Mouse (Mus musculus): ENCODE results near the gene Olfr312. TPM values are rescaled to one million over a fixed set of nuclear protein-coding genes. Genes with fewer than 3 reads are reported as not detected.
"Not testable (repeated sequence)": the region's sequence is repeated elsewhere in the genome, so short reads cannot be mapped to it uniquely, and the experiment has no call there.

The Olfr312 gene
- polyA plus RNA-seq, 1 experiment from 2014 or later: not detected

- H3K4me3 ChIP-seq (replicated peaks; ENCODE audit: low read depth, low read length); DNase-seq; H3K4me1 ChIP-seq (ENCODE audit: control insufficient read depth, insufficient read depth, low read length); H3K36me3 ChIP-seq (ENCODE audit: control insufficient read depth, insufficient read depth, low read length); H3K9me3 ChIP-seq (ENCODE audit: control insufficient read depth, low read length); H3K9ac ChIP-seq (replicated peaks; ENCODE audit: low read length); H3K27ac ChIP-seq (replicated peaks; ENCODE audit: low read depth, low read length); H3K27me3 ChIP-seq (ENCODE audit: control insufficient read depth, insufficient read depth, low read length); H3K4me2 ChIP-seq (ENCODE audit: low read length); ATAC-seq (ENCODE audit: low FRiP score, low TSS enrichment): not testable (repeated sequence)
- WGBS: 72% methylated on average over 3 of the region's 3 CpGs
Observed at GRCm38 (mm10) chr11:58832541-58832940, 3.5 kb downstream of the Olfr312 start.

GRCm38 (mm10) chr11:58838951-58839350 is 9.9 kb downstream of the Olfr312 start, which contains the start of gene Olfr311:
Gene Olfr311, plus strand, starts transcription at chr11:58839251.
- DNase-seq; H3K9ac ChIP-seq (replicated peaks; ENCODE audit: low read length); H3K4me3 ChIP-seq (replicated peaks; ENCODE audit: low read depth, low read length); H3K4me1 ChIP-seq (ENCODE audit: control insufficient read depth, insufficient read depth, low read length); H3K9me3 ChIP-seq (ENCODE audit: control insufficient read depth, low read length); H3K36me3 ChIP-seq (ENCODE audit: control insufficient read depth, insufficient read depth, low read length); ATAC-seq (ENCODE audit: low FRiP score, low TSS enrichment); H3K4me2 ChIP-seq (ENCODE audit: low read length); H3K27ac ChIP-seq (replicated peaks; ENCODE audit: low read depth, low read length); H3K27me3 ChIP-seq (ENCODE audit: control insufficient read depth, insufficient read depth, low read length): not testable (repeated sequence)

- H3K4me2 ChIP-seq (ENCODE audit: low read length): peak within 1 kb of the TSS; percentile 74
- H3K4me1 ChIP-seq (ENCODE audit: control insufficient read depth, insufficient read depth, low read length): peaks cover 6% of the 10 kb centered on the region; the same call in 1 of the 2 replicates
- no peaks in the 10 kb centered on the region for H3K27me3 ChIP-seq (ENCODE audit: control insufficient read depth, insufficient read depth, low read length)
- H3K4me3 ChIP-seq (replicated peaks; ENCODE audit: low read depth, low read length): peak within 1 kb of the TSS; percentile 66
- DNase-seq: peak; percentile 97
- under 1% methylated on average over 24 of the region's 24 CpGs for WGBS
- H3K27ac ChIP-seq (replicated peaks; ENCODE audit: low read depth, low read length): peak within 1 kb of the TSS; percentile 80
- ATAC-seq (ENCODE audit: low FRiP score, low TSS enrichment): peak; percentile 100
- H3K9ac ChIP-seq (replicated peaks; ENCODE audit: low read length): peak within 1 kb of the TSS; percentile 72
- H3K9me3 ChIP-seq (ENCODE audit: control insufficient read depth, low read length): no peaks in the 10 kb centered on the region
- H3K36me3 ChIP-seq (ENCODE audit: control insufficient read depth, insufficient read depth, low read length): peaks cover 22% of the 10 kb centered on the region
Observed at GRCm38 (mm10) chr11:58846919-58847461, 18.0 kb downstream of the Olfr312 start, which contains the start of gene Gm12258. Gene Gm12258, plus strand, starts transcription at chr11:58847158.

- WGBS: 49% methylated on average over 9 of the region's 9 CpGs
- Histone ChIP-seq H3K4me3 (replicated peaks; ENCODE audit: low read depth, low read length) (peak overlapping the region; percentile 66), H3K9ac (replicated peaks; ENCODE audit: low read length) (peak overlapping the region; percentile 72), H3K4me1 (ENCODE audit: control insufficient read depth, insufficient read depth, low read length) (peaks cover 6% of the 10 kb centered on the region; the same call in 1 of the 2 replicates), H3K27me3 (ENCODE audit: control insufficient read depth, insufficient read depth, low read length) (no peaks in the 10 kb centered on the region), H3K4me2 (ENCODE audit: low read length) (peak overlapping the region; percentile 74), H3K27ac (replicated peaks; ENCODE audit: low read depth, low read length) (no peak overlapping the region; the same call in 1 of the 2 replicates), H3K36me3 (ENCODE audit: control insufficient read depth, insufficient read depth, low read length) (peaks cover 28% of the 10 kb centered on the region), H3K9me3 (ENCODE audit: control insufficient read depth, low read length) (no peaks in the 10 kb centered on the region)
- ATAC-seq (ENCODE audit: low FRiP score, low TSS enrichment) (0 out of 2 replicates have a peak, but pooled peaks have one; percentile 24), DNase-seq (no peak)
Observed at GRCm38 (mm10) chr11:58847636-58848035, 18.6 kb downstream of the Olfr312 start.

- Histone ChIP-seq H3K27me3 (ENCODE audit: control insufficient read depth, insufficient read depth, low read length) (no peaks in the 10 kb centered on the region), H3K4me3 (replicated peaks; ENCODE audit: low read depth, low read length) (no peak overlapping the region), H3K9ac (replicated peaks; ENCODE audit: low read length) (no peak overlapping the region), H3K27ac (replicated peaks; ENCODE audit: low read depth, low read length) (no peak overlapping the region), H3K4me2 (ENCODE audit: low read length) (no peak overlapping the region), H3K9me3 (ENCODE audit: control insufficient read depth, low read length) (no peaks in the 10 kb centered on the region), H3K36me3 (ENCODE audit: control insufficient read depth, insufficient read depth, low read length) (peaks cover 41% of the 10 kb centered on the region), H3K4me1 (ENCODE audit: control insufficient read depth, insufficient read depth, low read length) (peaks cover 6% of the 10 kb centered on the region; the same call in 1 of the 2 replicates)
- 77% methylated on average over 2 of the region's 2 CpGs for WGBS
- DNase-seq (no peak), ATAC-seq (ENCODE audit: low FRiP score, low TSS enrichment) (no peak)
Observed at GRCm38 (mm10) chr11:58849731-58850130, 20.7 kb downstream of the Olfr312 start.

GRCm38 (mm10) chr11:58860744-58861143 is 31.7 kb downstream of the Olfr312 start:
- Histone ChIP-seq H3K9ac (replicated peaks; ENCODE audit: low read length) (no peak overlapping the region), H3K9me3 (ENCODE audit: control insufficient read depth, low read length) (peaks cover 14% of the 10 kb centered on the region), H3K4me3 (replicated peaks; ENCODE audit: low read depth, low read length) (no peak overlapping the region), H3K4me2 (ENCODE audit: low read length) (no peak overlapping the region), H3K27ac (replicated peaks; ENCODE audit: low read depth, low read length) (no peak overlapping the region), H3K27me3 (ENCODE audit: control insufficient read depth, insufficient read depth, low read length) (no peaks in the 10 kb centered on the region), H3K36me3 (ENCODE audit: control insufficient read depth, insufficient read depth, low read length) (peaks cover 52% of the 10 kb centered on the region), H3K4me1 (ENCODE audit: control insufficient read depth, insufficient read depth, low read length) (no peaks in the 10 kb centered on the region)
- 97% methylated on average over 8 of the region's 8 CpGs for WGBS
- ATAC-seq (ENCODE audit: low FRiP score, low TSS enrichment) (no peak), DNase-seq (no peak)

- Histone ChIP-seq H3K27ac (replicated peaks; ENCODE audit: low read depth, low read length) (peak within 1 kb of the TSS; percentile 89), H3K4me2 (ENCODE audit: low read length) (peak within 1 kb of the TSS; percentile 84), H3K4me1 (ENCODE audit: control insufficient read depth, insufficient read depth, low read length) (0 out of 2 replicates have a peak, but pooled peaks cover 8% of the 10 kb centered on the region), H3K9me3 (ENCODE audit: control insufficient read depth, low read length) (no peaks in the 10 kb centered on the region), H3K4me3 (replicated peaks; ENCODE audit: low read depth, low read length) (peak within 1 kb of the TSS; percentile 70), H3K36me3 (ENCODE audit: control insufficient read depth, insufficient read depth, low read length) (peaks cover 33% of the 10 kb centered on the region), H3K9ac (replicated peaks; ENCODE audit: low read length) (peak within 1 kb of the TSS; percentile 84), H3K27me3 (ENCODE audit: control insufficient read depth, insufficient read depth, low read length) (no peaks in the 10 kb centered on the region)
- WGBS: 7% methylated on average over 37 of the region's 37 CpGs
- ATAC-seq (ENCODE audit: low FRiP score, low TSS enrichment) (peak; percentile 84), DNase-seq (peak; percentile 91)
Observed at GRCm38 (mm10) chr11:58867039-58867953, 38.3 kb downstream of the Olfr312 start, which contains the start of gene 2810021J22Rik. Gene 2810021J22Rik, plus strand, starts transcription at chr11:58867216.

- WGBS: 87% methylated on average over 6 of the region's 6 CpGs
- ATAC-seq (ENCODE audit: low FRiP score, low TSS enrichment) (no peak), DNase-seq (no peak)
- Histone ChIP-seq H3K4me3 (replicated peaks; ENCODE audit: low read depth, low read length) (peak overlapping the region; percentile 70), H3K4me1 (ENCODE audit: control insufficient read depth, insufficient read depth, low read length) (0 out of 2 replicates have a peak, but pooled peaks cover 8% of the 10 kb centered on the region), H3K4me2 (ENCODE audit: low read length) (peak overlapping the region; percentile 84), H3K36me3 (ENCODE audit: control insufficient read depth, insufficient read depth, low read length) (peaks cover 33% of the 10 kb centered on the region), H3K27ac (replicated peaks; ENCODE audit: low read depth, low read length) (no peak overlapping the region), H3K9ac (replicated peaks; ENCODE audit: low read length) (no peak overlapping the region; the same call in 1 of the 2 replicates), H3K9me3 (ENCODE audit: control insufficient read depth, low read length) (no peaks in the 10 kb centered on the region), H3K27me3 (ENCODE audit: control insufficient read depth, insufficient read depth, low read length) (no peaks in the 10 kb centered on the region)
Observed at GRCm38 (mm10) chr11:58867954-58868330, 38.9 kb downstream of the Olfr312 start.
